Mouse (Mus musculus): ENCODE results near the gene Ap4m1. TPM values are rescaled to one million over a fixed set of nuclear protein-coding genes. Genes with fewer than 3 reads are reported as not detected.
A peak's percentile ranks its signal among the peaks of the same experiment; 100 is the strongest.

Gene Ap4m1
- total and polyA plus RNA-seq, 2 experiments from 2014 or later = 14.5 to 46.9 TPM

GRCm38 (mm10) chr5:138229511-138229910 lies 57.7 kb downstream of the Ap4m1 start:
- Histone ChIP-seq H3K4me2 (ENCODE audit: low read depth, low read length) (no peak overlapping the region), H3K9ac (replicated peaks; ENCODE audit: low read length) (no peak overlapping the region), H3K36me3 (ENCODE audit: insufficient read depth, low read length) (no peaks in the 10 kb centered on the region), H3K27ac (no peak overlapping the region), H3K4me3 (ENCODE audit: low read length) (no peak overlapping the region), H3K27me3 (ENCODE audit: insufficient read depth, low read length) (no peaks in the 10 kb centered on the region), H3K9me3 (ENCODE audit: low read length) (no peaks in the 10 kb centered on the region), H3K4me1 (ENCODE audit: insufficient read depth, low read length) (no peaks in the 10 kb centered on the region)
- ATAC-seq (no peak), DNase-seq (ENCODE audit: low spot score) (no peak)
- 95% methylated on average over 3 of the region's 3 CpGs for WGBS
- no peak for TF ChIP-seq CTCF (IDR thresholded peaks at IDR 0.05; ENCODE audit: low read depth)

MicroRNA genes within 50 kb of the gene (microRNA counts, 519-probe panel; counts per million panel counts)
- microRNA mmu-miR-106b (4,311 counts per million, percentile 76 among the panel's probes with 10 or more counts), microRNA mmu-miR-25 (5,686 counts per million, percentile 93 among the panel's probes with 10 or more counts), microRNA mmu-miR-93 (4,242 counts per million, percentile 74 among the panel's probes with 10 or more counts)

Small RNA genes within 50 kb of the gene (microRNA-seq; reads per million reads assigned to microRNA genes)
- gene Mir106b (5,721 to 7,277 reads per million in 2 experiments), gene Mir25 (496 to 517 reads per million in 2 experiments), gene Mir93 (5,007 to 5,491 reads per million in 2 experiments)

Other genes with a start within 250 kb of the Ap4m1 start
- 6.0 and 8.4 TPM in 2 replicates for gene Gjc3, start 208.9 kb upstream of the Ap4m1 start, total RNA-seq (2014; rRNA removed)
- gene Gjc3, start 208.9 kb upstream of the Ap4m1 start, polyA plus RNA-seq (2015; fragmentation: Nextera tagmentation; extraction: Ambion mirVana) = 5.8 and 6.6 TPM in 2 replicates
- gene Azgp1, start 190.5 kb upstream of the Ap4m1 start, total RNA-seq (2014; rRNA removed) = not detected in 2 replicates
- gene Azgp1, start 190.5 kb upstream of the Ap4m1 start, polyA plus RNA-seq (2015; fragmentation: Nextera tagmentation; extraction: Ambion mirVana) = not detected in 2 replicates
- gene Smok3a, start 150.7 kb upstream of the Ap4m1 start, total RNA-seq (2014; rRNA removed) = not detected in 2 replicates
- not detected in 2 replicates for gene Smok3a, start 150.7 kb upstream of the Ap4m1 start, polyA plus RNA-seq (2015; fragmentation: Nextera tagmentation; extraction: Ambion mirVana)
- not detected in 2 replicates for gene Smok3b, start 150.6 kb upstream of the Ap4m1 start, total RNA-seq (2014; rRNA removed)
- gene Smok3b, start 150.6 kb upstream of the Ap4m1 start, polyA plus RNA-seq (2015; fragmentation: Nextera tagmentation; extraction: Ambion mirVana) = not detected in 2 replicates
- gene Smok3c, start 118.8 kb upstream of the Ap4m1 start, total RNA-seq (2014; rRNA removed) = not detected in 2 replicates
- not detected in 2 replicates for gene Smok3c, start 118.8 kb upstream of the Ap4m1 start, polyA plus RNA-seq (2015; fragmentation: Nextera tagmentation; extraction: Ambion mirVana)
- 36.8 and 37.8 TPM in 2 replicates for gene Zkscan1, start 86.9 kb upstream of the Ap4m1 start, total RNA-seq (2014; rRNA removed)
- gene Zkscan1, start 86.9 kb upstream of the Ap4m1 start, polyA plus RNA-seq (2015; fragmentation: Nextera tagmentation; extraction: Ambion mirVana) = 11.7 and 12.0 TPM in 2 replicates
- gene Zscan21, start 55.1 kb upstream of the Ap4m1 start, total RNA-seq (2014; rRNA removed) = 14.7 and 15.4 TPM in 2 replicates
- 50.3 and 52.1 TPM in 2 replicates for gene Zscan21, start 55.1 kb upstream of the Ap4m1 start, polyA plus RNA-seq (2015; fragmentation: Nextera tagmentation; extraction: Ambion mirVana)
- gene Zfp113, start 16.3 kb upstream of the Ap4m1 start, total RNA-seq (2014; rRNA removed) = 11.6 and 43.2 TPM in 2 replicates
- 7.9 and 11.3 TPM in 2 replicates for gene Zfp113, start 16.3 kb upstream of the Ap4m1 start, polyA plus RNA-seq (2015; fragmentation: Nextera tagmentation; extraction: Ambion mirVana)
- gene Cops6, start 10.9 kb upstream of the Ap4m1 start, total RNA-seq (2014; rRNA removed) = 42.9 and 57.8 TPM in 2 replicates
- gene Cops6, start 10.9 kb upstream of the Ap4m1 start, polyA plus RNA-seq (2015; fragmentation: Nextera tagmentation; extraction: Ambion mirVana) = 294 and 302 TPM in 2 replicates
- gene Mcm7, start 420 bp downstream of the Ap4m1 start, total RNA-seq (2014; rRNA removed) = 41.6 and 43.0 TPM in 2 replicates
- gene Mcm7, start 420 bp downstream of the Ap4m1 start, polyA plus RNA-seq (2015; fragmentation: Nextera tagmentation; extraction: Ambion mirVana) = 58.8 and 63.3 TPM in 2 replicates
- 67.2 and 70.2 TPM in 2 replicates for gene Taf6, start 15.4 kb downstream of the Ap4m1 start, total RNA-seq (2014; rRNA removed)
- 48.2 and 49.9 TPM in 2 replicates for gene Taf6, start 15.4 kb downstream of the Ap4m1 start, polyA plus RNA-seq (2015; fragmentation: Nextera tagmentation; extraction: Ambion mirVana)
- gene Cnpy4, start 15.5 kb downstream of the Ap4m1 start, total RNA-seq (2014; rRNA removed) = 11.0 and 11.1 TPM in 2 replicates
- 20.8 and 23.4 TPM in 2 replicates for gene Cnpy4, start 15.5 kb downstream of the Ap4m1 start, polyA plus RNA-seq (2015; fragmentation: Nextera tagmentation; extraction: Ambion mirVana)
- gene Mblac1, start 22.3 kb downstream of the Ap4m1 start, total RNA-seq (2014; rRNA removed) = 9.5 and 16.5 TPM in 2 replicates
- gene Mblac1, start 22.3 kb downstream of the Ap4m1 start, polyA plus RNA-seq (2015; fragmentation: Nextera tagmentation; extraction: Ambion mirVana) = 9.3 and 10.6 TPM in 2 replicates
- gene Nxpe5, start 53.9 kb downstream of the Ap4m1 start, total RNA-seq (2014; rRNA removed) = 0.37 TPM in 1 of 2 replicates, not detected in the other
- 0.06 TPM in 1 of 2 replicates, not detected in the other for gene Nxpe5, start 53.9 kb downstream of the Ap4m1 start, polyA plus RNA-seq (2015; fragmentation: Nextera tagmentation; extraction: Ambion mirVana)
- gene Lamtor4, start 83.5 kb downstream of the Ap4m1 start, total RNA-seq (2014; rRNA removed) = 65.7 and 80.3 TPM in 2 replicates
- gene Lamtor4, start 83.5 kb downstream of the Ap4m1 start, polyA plus RNA-seq (2015; fragmentation: Nextera tagmentation; extraction: Ambion mirVana) = 107 and 110 TPM in 2 replicates
- 63.1 and 89.3 TPM in 2 replicates for gene BC037034, start 92.0 kb downstream of the Ap4m1 start, total RNA-seq (2014; rRNA removed)
- 13.2 and 13.5 TPM in 2 replicates for gene BC037034, start 92.0 kb downstream of the Ap4m1 start, polyA plus RNA-seq (2015; fragmentation: Nextera tagmentation; extraction: Ambion mirVana)
- 0.97 and 1.5 TPM in 2 replicates for gene Gal3st4, start 100.8 kb downstream of the Ap4m1 start, total RNA-seq (2014; rRNA removed)
- 2.1 and 2.5 TPM in 2 replicates for gene Gal3st4, start 100.8 kb downstream of the Ap4m1 start, polyA plus RNA-seq (2015; fragmentation: Nextera tagmentation; extraction: Ambion mirVana)
- gene Gm43720, start 108.0 kb downstream of the Ap4m1 start, total RNA-seq (2014; rRNA removed) = not detected in 2 replicates
- gene Gm43720, start 108.0 kb downstream of the Ap4m1 start, polyA plus RNA-seq (2015; fragmentation: Nextera tagmentation; extraction: Ambion mirVana) = 0.08 and 0.13 TPM in 2 replicates
- gene Gpc2, start 108.0 kb downstream of the Ap4m1 start, total RNA-seq (2014; rRNA removed) = 102 and 104 TPM in 2 replicates
- gene Gpc2, start 108.0 kb downstream of the Ap4m1 start, polyA plus RNA-seq (2015; fragmentation: Nextera tagmentation; extraction: Ambion mirVana) = 35.0 and 35.9 TPM in 2 replicates
- gene Stag3, start 108.2 kb downstream of the Ap4m1 start, total RNA-seq (2014; rRNA removed) = 8.7 and 9.8 TPM in 2 replicates
- 7.3 and 7.8 TPM in 2 replicates for gene Stag3, start 108.2 kb downstream of the Ap4m1 start, polyA plus RNA-seq (2015; fragmentation: Nextera tagmentation; extraction: Ambion mirVana)
- not detected in 2 replicates for gene Pvrig, start 170.0 kb downstream of the Ap4m1 start, total RNA-seq (2014; rRNA removed)
- gene Pvrig, start 170.0 kb downstream of the Ap4m1 start, polyA plus RNA-seq (2015; fragmentation: Nextera tagmentation; extraction: Ambion mirVana) = not detected in 2 replicates

All from hindbrain, postnatal 0 days (tissue).